Mouse (Mus musculus) adipocyte (in vitro differentiated cells): ENCODE measurements around the gene Rps27.

ENCODE experiments used
- DNase-seq: peaks from one replicate; pipeline ENCODE4 v3.0.0-alpha.2; 2016; ENCODE audit warnings: low spot score

Rps27 gene

DNA sequence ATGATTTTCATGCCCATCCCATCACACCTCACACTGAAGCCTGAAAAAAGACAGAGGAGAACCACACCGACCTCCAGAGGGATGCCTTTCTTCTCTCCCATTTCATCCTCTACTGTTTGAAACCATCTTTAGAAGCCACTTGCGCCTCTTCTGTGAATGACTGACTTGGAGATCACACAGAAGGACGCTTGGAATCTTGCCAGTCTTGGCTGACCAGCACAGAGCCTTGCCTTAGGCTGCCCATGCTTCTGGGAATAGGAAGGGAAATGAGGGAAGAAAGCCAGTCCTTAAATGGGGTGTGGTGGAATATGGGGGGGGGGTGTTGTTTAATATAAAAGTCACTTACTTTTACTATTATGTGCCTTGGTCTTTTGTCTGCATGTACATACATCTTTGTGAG lies 29.9 kb downstream of the Rps27 start:
- peak; percentile 34 for DNase-seq

DNA sequence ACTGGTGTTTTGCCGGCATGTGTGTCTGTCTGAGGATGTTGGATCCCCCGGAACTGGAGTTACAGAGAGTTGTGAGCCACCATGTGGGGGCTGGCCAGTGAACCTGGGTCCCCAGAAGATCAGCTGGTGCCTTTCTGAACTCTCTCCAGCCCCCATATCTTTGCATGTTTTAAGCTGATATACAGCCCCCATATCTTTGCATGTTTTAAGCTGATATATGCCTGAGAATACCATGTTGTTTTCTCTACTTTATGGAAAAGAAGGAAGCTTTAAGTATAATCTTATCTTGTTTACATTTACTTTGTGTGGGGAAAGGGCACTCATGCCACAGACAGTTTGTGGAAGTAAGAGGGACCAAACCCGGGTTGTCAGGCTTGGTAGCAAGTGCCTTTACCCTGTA lies 33.9 kb downstream of the Rps27 start:
- no peak for DNase-seq
